Mouse (Mus musculus): Measurements from ENCODE around the gene Mbd5. TPM values are rescaled to one million over a fixed set of nuclear protein-coding genes. Genes with fewer than 3 reads are reported as not detected.
A peak's percentile ranks its signal among the peaks of the same experiment; 100 is the strongest.

Gene Mbd5
- polyA plus RNA-seq (2015; fragmentation: Nextera tagmentation; extraction: Ambion mirVana), result 40.2 and 41.0 TPM in 2 replicates

GRCm38 (mm10) chr2:48948841-48949584, at the start of gene Mbd5:
TSS of gene Mbd5 (plus strand) at chr2:48949508.
- Histone ChIP-seq H3K27ac (peak within 1 kb of the TSS; percentile 96), H3K4me1 (replicated peaks) (peaks cover 22% of the 10 kb centered on the region), H3K36me3 (no peaks in the 10 kb centered on the region), H3K4me2 (replicated peaks) (peak within 1 kb of the TSS; percentile 88), H3K27me3 (no peaks in the 10 kb centered on the region), H3K4me3 (replicated peaks) (peak within 1 kb of the TSS; percentile 92), H3K9ac (replicated peaks) (peak within 1 kb of the TSS; percentile 94), H3K9me3 (no peaks in the 10 kb centered on the region)
- under 1% methylated on average over 49 of the region's 49 CpGs for WGBS
- peak; percentile 98 for ATAC-seq

GRCm38 (mm10) chr2:48908866-48909265, 40.4 kb upstream of the Mbd5 start:
- ATAC-seq, result no peak

GRCm38 (mm10) chr2:48914185-48914584, 35.1 kb upstream of the Mbd5 start:
- no peak for ATAC-seq
- H3K9me3 ChIP-seq, result no peaks in the 10 kb centered on the region
- no peak overlapping the region for H3K4me3 ChIP-seq (replicated peaks)
- no peak overlapping the region for H3K27ac ChIP-seq
- H3K36me3 ChIP-seq, result peaks cover 24% of the 10 kb centered on the region
- H3K4me1 ChIP-seq (replicated peaks), result no peaks in the 10 kb centered on the region
- WGBS, result 69% methylated on average over 1 of the region's 1 CpGs
- H3K27me3 ChIP-seq, result no peaks in the 10 kb centered on the region
- no peak overlapping the region for H3K9ac ChIP-seq (replicated peaks)
- no peak overlapping the region for H3K4me2 ChIP-seq (replicated peaks)

More at GRCm38 (mm10) chr2:48908866-48909265, 40.4 kb upstream of the Mbd5 start:
- no peak overlapping the region for H3K27ac ChIP-seq
- H3K4me1 ChIP-seq (replicated peaks), result no peaks in the 10 kb centered on the region
- H3K4me3 ChIP-seq (replicated peaks), result no peak overlapping the region
- no peak overlapping the region for H3K4me2 ChIP-seq (replicated peaks)
- H3K9ac ChIP-seq (replicated peaks), result no peak overlapping the region
- H3K9me3 ChIP-seq, result no peaks in the 10 kb centered on the region
- H3K27me3 ChIP-seq, result no peaks in the 10 kb centered on the region
- H3K36me3 ChIP-seq, result peaks cover 28% of the 10 kb centered on the region
- 67% methylated on average over 2 of the region's 2 CpGs for WGBS

GRCm38 (mm10) chr2:48915832-48916231, 33.5 kb upstream of the Mbd5 start:
- no peak overlapping the region for H3K4me3 ChIP-seq (replicated peaks)
- no peak overlapping the region for H3K4me2 ChIP-seq (replicated peaks)
- no peaks in the 10 kb centered on the region for H3K27me3 ChIP-seq
- no peak overlapping the region for H3K27ac ChIP-seq
- no peaks in the 10 kb centered on the region for H3K9me3 ChIP-seq
- no peak for ATAC-seq
- H3K36me3 ChIP-seq, result peaks cover 24% of the 10 kb centered on the region
- no peak overlapping the region for H3K9ac ChIP-seq (replicated peaks)
- H3K4me1 ChIP-seq (replicated peaks), result no peaks in the 10 kb centered on the region

GRCm38 (mm10) chr2:48935058-48935457, 14.2 kb upstream of the Mbd5 start:
- no peaks in the 10 kb centered on the region for H3K27me3 ChIP-seq
- H3K4me2 ChIP-seq (replicated peaks), result no peak overlapping the region
- H3K27ac ChIP-seq, result no peak overlapping the region
- ATAC-seq, result no peak
- H3K4me3 ChIP-seq (replicated peaks), result no peak overlapping the region
- H3K4me1 ChIP-seq (replicated peaks), result no peaks in the 10 kb centered on the region
- 94% methylated on average over 2 of the region's 2 CpGs for WGBS
- no peak overlapping the region for H3K9ac ChIP-seq (replicated peaks)
- no peaks in the 10 kb centered on the region for H3K9me3 ChIP-seq
- H3K36me3 ChIP-seq, result peaks cover 11% of the 10 kb centered on the region

- 82% methylated on average over 3 of the region's 3 CpGs for WGBS
- H3K4me1 ChIP-seq (replicated peaks), result peaks cover 22% of the 10 kb centered on the region
- no peak overlapping the region for H3K27ac ChIP-seq
- H3K4me2 ChIP-seq (replicated peaks), result peak overlapping the region; percentile 88
- peak overlapping the region; percentile 92 for H3K4me3 ChIP-seq (replicated peaks)
- peak overlapping the region; percentile 94; the same call in 1 of the 2 replicates for H3K9ac ChIP-seq (replicated peaks)
- no peak for ATAC-seq
- no peaks in the 10 kb centered on the region for H3K27me3 ChIP-seq
- H3K36me3 ChIP-seq, result no peaks in the 10 kb centered on the region
- no peaks in the 10 kb centered on the region for H3K9me3 ChIP-seq
Measured at GRCm38 (mm10) chr2:48947761-48948160, 1.5 kb upstream of the Mbd5 start.

GRCm38 (mm10) chr2:48949743-48950251, 489 bp downstream of the Mbd5 start:
- 1% methylated on average over 9 of the region's 9 CpGs for WGBS
- H3K36me3 ChIP-seq, result no peaks in the 10 kb centered on the region

GRCm38 (mm10) chr2:48950252-48950315, 776 bp downstream of the Mbd5 start, which contains the start of gene Orc4:
TSS of gene Orc4 (minus strand) at chr2:48950277.
- Histone ChIP-seq H3K27ac (peak within 1 kb of the TSS; percentile 96), H3K36me3 (no peaks in the 10 kb centered on the region), H3K4me3 (replicated peaks) (peak within 1 kb of the TSS; percentile 92), H3K27me3 (no peaks in the 10 kb centered on the region), H3K9me3 (no peaks in the 10 kb centered on the region), H3K4me2 (replicated peaks) (peak within 1 kb of the TSS; percentile 60), H3K9ac (replicated peaks) (peak within 1 kb of the TSS; percentile 94), H3K4me1 (replicated peaks) (peaks cover 22% of the 10 kb centered on the region)
- 0% methylated on average over 2 of the region's 2 CpGs for WGBS
- ATAC-seq, result no peak

More at GRCm38 (mm10) chr2:48949743-48950251, 489 bp downstream of the Mbd5 start:
- peak; percentile 80 for ATAC-seq
- no peaks in the 10 kb centered on the region for H3K27me3 ChIP-seq
- peak overlapping the region; percentile 92 for H3K4me3 ChIP-seq (replicated peaks)
- peak overlapping the region; percentile 60 for H3K4me2 ChIP-seq (replicated peaks)
- peaks cover 22% of the 10 kb centered on the region for H3K4me1 ChIP-seq (replicated peaks)
- H3K27ac ChIP-seq, result peak overlapping the region; percentile 96
- no peaks in the 10 kb centered on the region for H3K9me3 ChIP-seq
- H3K9ac ChIP-seq (replicated peaks), result peak overlapping the region; percentile 85

GRCm38 (mm10) chr2:48950316-48950880, 1.1 kb downstream of the Mbd5 start:
- H3K4me2 ChIP-seq (replicated peaks), result peak overlapping the region; percentile 60
- H3K4me1 ChIP-seq (replicated peaks), result peaks cover 22% of the 10 kb centered on the region
- ATAC-seq, result no peak
- peak overlapping the region; percentile 92 for H3K4me3 ChIP-seq (replicated peaks)
- 12% methylated on average over 5 of the region's 6 CpGs for WGBS
- H3K27ac ChIP-seq, result peak overlapping the region; percentile 96
- no peaks in the 10 kb centered on the region for H3K27me3 ChIP-seq
- H3K36me3 ChIP-seq, result no peaks in the 10 kb centered on the region
- no peaks in the 10 kb centered on the region for H3K9me3 ChIP-seq
- peak overlapping the region; percentile 85 for H3K9ac ChIP-seq (replicated peaks)

- Histone ChIP-seq H3K27ac (no peak overlapping the region), H3K4me1 (replicated peaks) (peaks cover 8% of the 10 kb centered on the region), H3K9ac (replicated peaks) (no peak overlapping the region), H3K4me3 (replicated peaks) (no peak overlapping the region), H3K9me3 (no peaks in the 10 kb centered on the region), H3K4me2 (replicated peaks) (no peak overlapping the region), H3K27me3 (no peaks in the 10 kb centered on the region), H3K36me3 (no peaks in the 10 kb centered on the region)
- WGBS, result 73% methylated on average over 3 of the region's 3 CpGs
- no peak for ATAC-seq
Measured at GRCm38 (mm10) chr2:48956591-48956990, 7.3 kb downstream of the Mbd5 start.

- Histone ChIP-seq H3K9ac (replicated peaks) (no peak overlapping the region), H3K4me2 (replicated peaks) (no peak overlapping the region), H3K27ac (no peak overlapping the region), H3K4me3 (replicated peaks) (no peak overlapping the region), H3K9me3 (no peaks in the 10 kb centered on the region), H3K36me3 (no peaks in the 10 kb centered on the region), H3K27me3 (no peaks in the 10 kb centered on the region), H3K4me1 (replicated peaks) (no peaks in the 10 kb centered on the region)
- ATAC-seq, result no peak
- WGBS, result 88% methylated on average over 3 of the region's 3 CpGs
Measured at GRCm38 (mm10) chr2:48978920-48979319, 29.6 kb downstream of the Mbd5 start.

GRCm38 (mm10) chr2:48990322-48990721, 41.0 kb downstream of the Mbd5 start:
- no peak for ATAC-seq
- Histone ChIP-seq H3K4me3 (replicated peaks) (no peak overlapping the region), H3K27ac (no peak overlapping the region), H3K9ac (replicated peaks) (no peak overlapping the region), H3K4me2 (replicated peaks) (no peak overlapping the region), H3K4me1 (replicated peaks) (no peaks in the 10 kb centered on the region), H3K9me3 (no peaks in the 10 kb centered on the region), H3K27me3 (no peaks in the 10 kb centered on the region), H3K36me3 (0 out of 2 replicates have a peak, but pooled peaks cover 3% of the 10 kb centered on the region)
- 94% methylated on average over 3 of the region's 3 CpGs for WGBS
